Mouse (Mus musculus) megakaryocyte, embryonic 14.5 days (primary cell): ENCODE results near the gene Prkca.

Experiments
- FLI1 ChIP-seq: IDR thresholded peaks from 2 replicates; pipeline ENCODE4 v1.6.1; 2012; ENCODE audit warnings: low read length, inconsistent platforms, mixed read lengths
- GATA1 ChIP-seq: IDR thresholded peaks from 3 replicates; pipeline ENCODE4 v1.6.1; 2012; ENCODE audit warnings: mixed read lengths, low read length, inconsistent platforms, borderline replicate concordance

DNA sequence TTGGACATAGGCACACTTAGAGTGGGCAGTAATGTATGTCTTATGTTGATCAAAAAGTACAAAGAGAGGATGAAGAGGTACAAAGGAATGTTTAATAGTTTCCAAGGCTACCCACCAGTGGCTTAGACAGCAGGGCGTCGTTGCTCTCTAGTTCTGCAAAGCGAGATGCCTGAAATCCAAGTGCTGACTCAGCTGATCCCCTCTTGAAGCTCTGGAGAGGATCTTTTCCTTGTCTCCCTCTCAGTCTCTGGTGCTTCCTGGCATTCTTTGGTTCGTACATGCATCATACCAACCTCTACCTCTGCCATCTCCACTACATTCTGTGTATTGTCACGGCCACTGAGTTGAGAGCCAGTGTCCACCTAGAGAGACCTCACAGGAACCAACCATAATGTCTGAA is 123.1 kb downstream of the Prkca start:
- no peak for TF ChIP-seq GATA1
- no peak for TF ChIP-seq FLI1
